Mouse (Mus musculus): ENCODE results near the gene Ikzf2.
A peak's percentile ranks its signal among the peaks of the same experiment; 100 is the strongest.

The Ikzf2 gene

GRCm38 (mm10) chr1:69591328-69591801 lies 95.7 kb downstream of the Ikzf2 start:
- peak; percentile 3 for DNase-seq (ENCODE audit: low spot score)

GRCm38 (mm10) chr1:69585546-69585945 lies 101.5 kb downstream of the Ikzf2 start:
- DNase-seq (ENCODE audit: low spot score), result no peak

- DNase-seq (ENCODE audit: low spot score), result no peak
These were observed 102.9 kb downstream of the Ikzf2 start for GRCm38 (mm10) chr1:69583932-69584659.

GRCm38 (mm10) chr1:69578917-69579316 lies 108.1 kb downstream of the Ikzf2 start:
- DNase-seq (ENCODE audit: low spot score), result no peak

- no peak for DNase-seq (ENCODE audit: low spot score)
These were observed 127.5 kb downstream of the Ikzf2 start for GRCm38 (mm10) chr1:69559443-69560090.

- DNase-seq (ENCODE audit: low spot score), result no peak
These were observed 131.4 kb downstream of the Ikzf2 start for GRCm38 (mm10) chr1:69555636-69556151.

GRCm38 (mm10) chr1:69549987-69550386 lies 137.1 kb downstream of the Ikzf2 start:
- no peak for DNase-seq (ENCODE audit: low spot score)

- DNase-seq (ENCODE audit: low spot score), result no peak
These were observed 141.2 kb downstream of the Ikzf2 start for GRCm38 (mm10) chr1:69545885-69546253.

- DNase-seq (ENCODE audit: low spot score), result no peak
These were observed 141.7 kb downstream of the Ikzf2 start for GRCm38 (mm10) chr1:69545217-69545884.

GRCm38 (mm10) chr1:69543774-69544597 lies 143.1 kb downstream of the Ikzf2 start:
- no peak for DNase-seq (ENCODE audit: low spot score)

GRCm38 (mm10) chr1:69542546-69542945 lies 144.5 kb downstream of the Ikzf2 start:
- DNase-seq (ENCODE audit: low spot score), result no peak

- no peak for DNase-seq (ENCODE audit: low spot score)
These were observed 148.4 kb downstream of the Ikzf2 start for GRCm38 (mm10) chr1:69538663-69539062.

GRCm38 (mm10) chr1:69537619-69538018 lies 149.4 kb downstream of the Ikzf2 start:
- DNase-seq (ENCODE audit: low spot score), result no peak

GRCm38 (mm10) chr1:69535507-69535906 lies 151.5 kb downstream of the Ikzf2 start:
- no peak for DNase-seq (ENCODE audit: low spot score)

GRCm38 (mm10) chr1:69533048-69533447 lies 154.0 kb downstream of the Ikzf2 start:
- no peak for DNase-seq (ENCODE audit: low spot score)

GRCm38 (mm10) chr1:69528696-69529095 lies 158.3 kb downstream of the Ikzf2 start:
- no peak for DNase-seq (ENCODE audit: low spot score)

- no peak for DNase-seq (ENCODE audit: low spot score)
These were observed 165.4 kb downstream of the Ikzf2 start for GRCm38 (mm10) chr1:69521656-69522055.

- DNase-seq (ENCODE audit: low spot score), result no peak
These were observed 167.7 kb downstream of the Ikzf2 start for GRCm38 (mm10) chr1:69519356-69519755.

- DNase-seq (ENCODE audit: low spot score), result no peak
These were observed 169.0 kb downstream of the Ikzf2 start for GRCm38 (mm10) chr1:69518012-69518411.

GRCm38 (mm10) chr1:69516144-69516543 lies 170.9 kb downstream of the Ikzf2 start:
- DNase-seq (ENCODE audit: low spot score), result no peak

GRCm38 (mm10) chr1:69513595-69514250 lies 173.3 kb downstream of the Ikzf2 start:
- DNase-seq (ENCODE audit: low spot score), result no peak
